ENCODE assay signal across 8 mouse cellular contexts in genomic region chr7:145242851-145243712, GRCm38 (mm10). TPM values are rescaled to one million over a fixed set of nuclear protein-coding genes. Genes with fewer than 3 reads are reported as not detected.
A peak's percentile ranks its signal among the peaks of the same experiment; 100 is the strongest.
DNase-seq lines count a peak whose midpoint lies in the region; ATAC-seq and TF ChIP-seq lines count a peak whose summit lies in the region.

No protein-coding gene starts in this region.

- no peak overlapping the region for H3K4me2 ChIP-seq in embryonic facial prominence, embryonic 12.5 days (replicated peaks)
- no peak overlapping the region for H3K4me2 ChIP-seq in kidney, embryonic 14.5 days (replicated peaks; ENCODE audit: low read depth, low read length)
- no peak overlapping the region for H3K4me2 ChIP-seq in limb, embryonic 14.5 days (replicated peaks; ENCODE audit: low read depth, low read length, severe bottlenecking)
- no peak overlapping the region for H3K4me2 ChIP-seq in stomach, embryonic 15.5 days

- WGBS in embryonic facial prominence, embryonic 12.5 days = 11% methylated on average over 9 of the region's 9 CpGs
- WGBS in kidney, embryonic 14.5 days = 12% methylated on average over 9 of the region's 9 CpGs
- 11% methylated on average over 9 of the region's 9 CpGs for WGBS in limb, embryonic 14.5 days
- WGBS in stomach, embryonic 15.5 days = 11% methylated on average over 9 of the region's 9 CpGs

- H3K36me3 ChIP-seq in embryonic facial prominence, embryonic 12.5 days = no peaks in the 10 kb centered on the region
- H3K36me3 ChIP-seq in kidney, embryonic 14.5 days (ENCODE audit: control insufficient read depth, insufficient read depth, low read length) = no peaks in the 10 kb centered on the region
- H3K36me3 ChIP-seq in limb, embryonic 14.5 days (ENCODE audit: control insufficient read depth, insufficient read depth, low read length) = no peaks in the 10 kb centered on the region
- no peaks in the 10 kb centered on the region for H3K36me3 ChIP-seq in stomach, embryonic 15.5 days

- no peaks in the 10 kb centered on the region for H3K27me3 ChIP-seq in embryonic facial prominence, embryonic 12.5 days
- no peaks in the 10 kb centered on the region for H3K27me3 ChIP-seq in kidney, embryonic 14.5 days (ENCODE audit: control insufficient read depth, insufficient read depth, low read length)
- H3K27me3 ChIP-seq in limb, embryonic 14.5 days (ENCODE audit: control insufficient read depth, insufficient read depth, low read length) = no peaks in the 10 kb centered on the region
- H3K27me3 ChIP-seq in stomach, embryonic 15.5 days (replicated peaks) = no peaks in the 10 kb centered on the region

- TF ChIP-seq POLR2A in limb, embryonic 14.5 days (IDR thresholded peaks at IDR 0.05; ENCODE audit: borderline replicate concordance, extremely low read depth, insufficient read depth, insufficient read length) = no peak

- H3K4me3 ChIP-seq in embryonic facial prominence, embryonic 12.5 days = no peak overlapping the region
- H3K4me3 ChIP-seq in kidney, embryonic 14.5 days (ENCODE audit: low read length) = no peak overlapping the region
- H3K4me3 ChIP-seq in limb, embryonic 14.5 days (replicated peaks; ENCODE audit: low read length) = no peak overlapping the region
- H3K4me3 ChIP-seq in stomach, embryonic 15.5 days (replicated peaks) = no peak overlapping the region

- H3K4me1 ChIP-seq in embryonic facial prominence, embryonic 12.5 days = 0 out of 2 replicates have a peak, but pooled peaks cover 3% of the 10 kb centered on the region
- H3K4me1 ChIP-seq in kidney, embryonic 14.5 days (ENCODE audit: control insufficient read depth, insufficient read depth, low read length) = peaks cover 18% of the 10 kb centered on the region
- H3K4me1 ChIP-seq in limb, embryonic 14.5 days (ENCODE audit: control insufficient read depth, insufficient read depth, low read length) = peaks cover 9% of the 10 kb centered on the region
- no peaks in the 10 kb centered on the region for H3K4me1 ChIP-seq in stomach, embryonic 15.5 days

- H3K9me3 ChIP-seq in embryonic facial prominence, embryonic 12.5 days = no peaks in the 10 kb centered on the region
- H3K9me3 ChIP-seq in kidney, embryonic 14.5 days (ENCODE audit: control insufficient read depth, low read length) = no peaks in the 10 kb centered on the region
- H3K9me3 ChIP-seq in limb, embryonic 14.5 days (ENCODE audit: control insufficient read depth, low read length) = no peaks in the 10 kb centered on the region
- H3K9me3 ChIP-seq in stomach, embryonic 15.5 days = no peaks in the 10 kb centered on the region

- H3K27ac ChIP-seq in embryonic facial prominence, embryonic 12.5 days = no peak overlapping the region
- H3K27ac ChIP-seq in kidney, embryonic 14.5 days (ENCODE audit: low read depth, low read length) = no peak overlapping the region
- H3K27ac ChIP-seq in limb, embryonic 14.5 days (replicated peaks; ENCODE audit: low read depth, low read length) = no peak overlapping the region
- H3K27ac ChIP-seq in stomach, embryonic 15.5 days = no peak overlapping the region

- ATAC-seq in embryonic facial prominence, embryonic 12.5 days (ENCODE audit: insufficient number of reproducible peaks, insufficient read depth, low FRiP score, low TSS enrichment) = peak; percentile 48; the same call in 1 of the 2 replicates
- ATAC-seq in kidney, embryonic 14.5 days (ENCODE audit: low FRiP score, low TSS enrichment) = peak; percentile 74; the same call in 1 of the 2 replicates
- ATAC-seq in limb, embryonic 14.5 days (ENCODE audit: low FRiP score, low read depth) = peak; percentile 84
- ATAC-seq in stomach, embryonic 15.5 days (ENCODE audit: insufficient read depth, low FRiP score, low read depth) = peak; percentile 72

- DNase-seq in 416B (ENCODE audit: low read depth) = peak; percentile 73
- peak; percentile 88 for DNase-seq in adrenal gland, postnatal 14 days
- DNase-seq in heart, adult 8-10 months (ENCODE audit: low spot score) = peak; percentile 82
- peak; percentile 87 for DNase-seq in limb, embryonic 14.5 days (ENCODE audit: low spot score)
- peak; percentile 44 to 55 for DNase-seq in natural killer cell, adult 2 months (ENCODE audit: low spot score in 2 of 2)

- H3K9ac ChIP-seq in embryonic facial prominence, embryonic 12.5 days = no peak overlapping the region
- no peak overlapping the region for H3K9ac ChIP-seq in kidney, embryonic 14.5 days (ENCODE audit: low read depth, low read length)
- H3K9ac ChIP-seq in limb, embryonic 14.5 days (ENCODE audit: low read depth, low read length, severe bottlenecking) = no peak overlapping the region; the same call in 1 of the 2 replicates
- H3K9ac ChIP-seq in stomach, embryonic 15.5 days = no peak overlapping the region

RNA-seq across cellular contexts. Expression of gene 1810010D01Rik, which starts 35.2 kb away (rescaled TPM):
- not detected in 2 replicates for total RNA-seq in adrenal gland, postnatal 14 days (2021)
- polyA plus RNA-seq in embryonic facial prominence, embryonic 12.5 days (2016; fragmentation: Nextera tagmentation; extraction: Ambion mirVana) = 0.89 TPM in 1 of 2 replicates, not detected in the other
- 1 to 10 TPM in 1 of 4 experiments, not detected in 3; 1.1 TPM for total RNA-seq in heart, adult 8-10 months (2022)
- 0.46 TPM in 1 of 2 replicates, not detected in the other for polyA plus RNA-seq in kidney, embryonic 14.5 days (2014; fragmentation: Nextera tagmentation; extraction: Ambion mirVana)
- 2.8 and 3.7 TPM in 2 replicates for polyA plus RNA-seq in limb, embryonic 14.5 days (2012; rRNA removed)
- polyA plus RNA-seq in limb, embryonic 14.5 days (2014; fragmentation: Nextera tagmentation; extraction: Ambion mirVana) = 0.33 and 0.61 TPM in 2 replicates
- polyA plus RNA-seq in stomach, embryonic 15.5 days (2015; fragmentation: Nextera tagmentation; extraction: Ambion mirVana) = 0.94 and 0.95 TPM in 2 replicates

RNA-seq across cellular contexts. Expression of gene Tpcn2, which starts 40.7 kb away (rescaled TPM):
- 13.3 and 16.8 TPM in 2 replicates for total RNA-seq in adrenal gland, postnatal 14 days (2021)
- 9.3 and 11.5 TPM in 2 replicates for polyA plus RNA-seq in embryonic facial prominence, embryonic 12.5 days (2016; fragmentation: Nextera tagmentation; extraction: Ambion mirVana)
- 1 to 10 TPM; 1.7 to 4.7 (median 2.5) TPM for total RNA-seq in heart, adult 8-10 months (2022)
- 4.0 and 4.4 TPM in 2 replicates for polyA plus RNA-seq in kidney, embryonic 14.5 days (2014; fragmentation: Nextera tagmentation; extraction: Ambion mirVana)
- 44.0 and 59.1 TPM in 2 replicates for polyA plus RNA-seq in limb, embryonic 14.5 days (2012; rRNA removed)
- 4.7 and 5.1 TPM in 2 replicates for polyA plus RNA-seq in limb, embryonic 14.5 days (2014; fragmentation: Nextera tagmentation; extraction: Ambion mirVana)
- polyA plus RNA-seq in stomach, embryonic 15.5 days (2015; fragmentation: Nextera tagmentation; extraction: Ambion mirVana) = 9.1 and 10.3 TPM in 2 replicates

RNA-seq across cellular contexts. Expression of gene Mrgprf, which starts 57.5 kb away (rescaled TPM):
- 2.0 and 2.7 TPM in 2 replicates for total RNA-seq in adrenal gland, postnatal 14 days (2021)
- 0.34 and 0.35 TPM in 2 replicates for polyA plus RNA-seq in embryonic facial prominence, embryonic 12.5 days (2016; fragmentation: Nextera tagmentation; extraction: Ambion mirVana)
- 1 to 10 TPM; 1.7 to 2.9 (median 2.5) TPM for total RNA-seq in heart, adult 8-10 months (2022)
- 1.7 and 2.2 TPM in 2 replicates for polyA plus RNA-seq in kidney, embryonic 14.5 days (2014; fragmentation: Nextera tagmentation; extraction: Ambion mirVana)
- polyA plus RNA-seq in limb, embryonic 14.5 days (2012; rRNA removed) = 8.4 and 10.8 TPM in 2 replicates
- polyA plus RNA-seq in limb, embryonic 14.5 days (2014; fragmentation: Nextera tagmentation; extraction: Ambion mirVana) = 6.0 and 7.0 TPM in 2 replicates
- 2.8 and 4.5 TPM in 2 replicates for polyA plus RNA-seq in stomach, embryonic 15.5 days (2015; fragmentation: Nextera tagmentation; extraction: Ambion mirVana)
